Mouse (Mus musculus): Measurements from ENCODE around the gene Lpp.

DNA sequence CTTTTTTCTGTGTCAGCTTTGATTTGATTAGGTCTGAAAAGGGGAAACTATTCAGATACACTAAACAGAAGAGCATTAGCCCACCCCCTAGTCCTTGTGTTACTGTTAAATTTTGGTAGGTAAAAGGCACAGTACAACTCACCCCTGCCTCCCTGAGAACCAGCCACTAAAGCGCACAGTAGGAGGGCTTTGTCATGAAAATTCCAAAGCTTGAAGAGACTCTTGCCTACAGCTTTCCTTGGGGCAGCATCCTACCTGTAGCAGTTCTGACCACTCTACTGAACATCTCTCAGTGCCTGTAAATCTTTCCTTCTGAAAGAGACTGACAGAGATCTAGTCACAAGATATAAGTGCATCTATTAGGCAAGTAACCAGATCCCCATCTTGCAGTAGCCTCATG lies 482.4 kb downstream of the Lpp start:
- TF ChIP-seq CTCF (IDR thresholded peaks at IDR 0.05; ENCODE audit: borderline replicate concordance, insufficient read depth, low read length) (no peak), POLR2A (IDR thresholded peaks at IDR 0.05; ENCODE audit: low read depth, low read length) (no peak)
